Mouse (Mus musculus) colon, adult 2 months (tissue): ENCODE data around the gene Selenow. TPM values are rescaled to one million over a fixed set of nuclear protein-coding genes. Genes with fewer than 3 reads are reported as not detected.

ENCODE experiments used
- polyA plus RNA-seq: library from polyadenylated mRNA; depleted of rRNA; stranded (reverse); fragments of >200 nt; gene quantifications from 2 replicates; pipeline ENCODE4 v1.2.3, GENCODE M21; 2012; rRNA removed

Selenow gene
- polyA plus RNA-seq = 252 and 320 TPM in 2 replicates

DNA sequence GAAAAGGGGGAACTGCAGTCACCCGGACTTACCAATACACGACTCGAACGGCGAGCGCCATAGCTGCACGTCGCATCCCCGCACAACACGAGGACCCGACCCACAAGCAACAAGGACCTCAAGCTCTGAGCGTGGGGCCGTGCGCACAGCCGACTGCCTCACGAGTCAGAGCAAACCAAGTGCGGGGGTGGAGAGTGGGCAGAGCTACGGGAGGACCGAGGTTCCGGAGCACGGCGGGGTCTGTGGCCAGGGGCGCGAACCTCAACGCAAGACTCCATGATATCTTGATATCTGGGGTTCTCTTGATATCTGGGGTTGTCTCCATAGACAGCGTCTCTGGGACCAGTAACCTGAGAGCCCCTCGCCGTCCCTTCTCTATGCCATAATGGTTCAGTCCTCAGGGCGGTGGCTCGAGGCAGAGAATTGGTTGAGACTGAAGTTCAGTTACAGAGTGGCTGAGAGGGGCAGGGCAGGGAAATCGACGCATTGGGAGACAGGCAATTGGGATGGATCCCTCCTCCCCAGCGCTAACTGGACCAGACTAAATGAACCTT, at the start of gene Selenow:
TSS of gene Selenow (minus strand) at position 183 of the 554 bp plus-strand sequence.

DNA sequence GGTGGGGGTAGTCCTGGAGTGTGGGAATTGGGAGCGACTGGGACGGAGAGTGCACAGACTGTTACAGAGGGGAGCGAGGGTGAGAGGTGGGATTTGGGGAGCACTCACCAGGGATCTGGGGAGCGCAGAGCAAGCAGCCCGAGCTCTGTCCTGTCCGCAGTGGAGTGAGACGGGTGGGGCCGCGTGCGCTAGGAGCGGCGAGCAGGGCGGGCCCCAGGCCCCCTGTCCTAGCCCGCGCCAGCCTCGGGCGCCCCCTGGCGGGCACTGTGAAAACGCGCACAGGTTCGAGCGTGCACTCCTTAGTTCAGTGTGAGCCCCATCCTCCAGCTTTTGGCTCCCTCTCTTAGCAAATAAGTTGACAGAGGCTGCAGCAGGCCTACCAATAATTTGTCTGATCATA, 45.1 kb upstream of the Selenow start, which contains the start of gene Ehd2:
TSS of gene Ehd2 (minus strand) at position 256 of the 400 bp plus-strand sequence.

DNA sequence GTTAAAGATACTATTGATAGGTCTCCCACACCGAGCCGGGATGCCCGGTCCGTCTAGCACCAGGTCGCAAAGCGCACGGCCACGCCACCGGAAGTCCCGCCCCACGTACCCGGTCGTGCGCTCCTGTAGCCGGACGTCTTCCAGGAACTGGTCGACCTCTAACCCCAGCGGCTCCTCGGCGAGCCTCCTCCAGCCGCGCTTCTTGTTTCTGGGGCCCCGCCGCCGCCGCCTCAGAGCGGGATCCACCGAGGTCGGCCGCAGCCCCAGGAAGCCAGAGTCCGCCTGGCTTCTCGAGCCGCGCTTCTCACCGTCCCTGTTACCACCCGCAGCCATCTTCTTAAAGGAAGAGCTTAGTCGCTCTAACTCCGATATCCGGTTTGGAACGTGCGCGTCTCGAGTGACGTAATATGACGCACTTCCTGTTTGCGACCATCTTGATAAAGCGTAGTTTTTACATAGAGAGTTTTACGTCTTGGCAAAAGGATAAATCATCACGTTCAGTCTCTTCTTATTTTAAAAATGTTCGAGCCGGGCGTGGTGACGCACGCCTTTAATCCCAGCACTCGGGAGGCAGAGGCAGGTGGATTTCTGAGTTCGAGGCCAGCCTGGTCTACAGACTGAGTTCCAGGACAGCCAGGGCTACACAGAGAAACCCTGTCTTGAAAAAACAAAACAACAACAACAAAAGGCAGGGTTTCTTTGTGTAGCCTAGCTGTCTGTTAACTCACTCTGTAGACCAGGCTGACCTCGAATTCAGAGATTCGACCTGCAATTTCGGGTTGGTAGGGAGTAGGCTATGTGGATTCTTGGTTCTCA, 23.7 kb upstream of the Selenow start, which contains the start of gene Nop53:
TSS of gene Nop53 (minus strand) at position 354 of the 816 bp plus-strand sequence.

DNA sequence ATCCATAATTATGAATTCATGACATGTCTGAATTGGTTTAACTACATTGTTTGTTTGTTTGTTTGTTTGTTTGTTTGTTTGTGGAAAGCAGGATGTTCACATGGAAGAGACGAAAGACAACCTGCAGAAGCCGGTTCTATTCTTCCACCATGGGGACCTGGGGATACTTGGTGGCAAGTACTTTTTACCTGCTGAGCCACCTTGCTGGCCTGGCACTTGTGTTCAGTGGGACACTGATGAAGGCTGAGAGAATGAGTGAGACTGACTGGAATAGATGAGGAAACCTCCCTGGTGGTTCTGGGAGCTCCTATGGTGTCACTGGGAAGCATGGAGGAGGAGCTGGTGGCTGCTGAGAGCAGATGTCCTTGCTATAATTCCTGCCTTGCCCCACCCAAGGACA, 39.9 kb downstream of the Selenow start, which contains the start of gene Crxos:
TSS of gene Crxos (plus strand) at position 301 of the 400 bp plus-strand sequence.

DNA sequence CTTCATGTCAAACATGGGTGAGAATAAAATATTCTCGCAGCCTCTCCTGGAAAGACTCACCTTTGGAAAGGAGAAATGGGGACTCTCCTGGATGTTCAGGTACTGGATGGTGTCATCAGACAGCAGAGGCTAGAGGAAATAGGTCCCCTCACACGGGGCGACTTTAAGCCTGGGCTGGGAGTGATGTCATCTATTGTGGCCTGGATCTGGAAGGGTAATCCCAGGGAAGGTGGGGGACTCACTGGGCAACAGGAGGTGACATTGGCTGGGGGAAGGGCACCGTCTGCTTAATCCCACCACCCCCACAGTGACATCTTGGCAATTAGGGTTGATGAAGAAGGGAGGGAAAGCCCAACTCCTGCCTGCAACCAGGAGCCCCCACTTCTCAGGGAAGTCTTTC, 42.4 kb downstream of the Selenow start, which contains the start of gene Crx:
TSS of gene Crx (minus strand) at position 213 of the 400 bp plus-strand sequence.

Other genes starting within 250 kb of the Selenow start
- gene Obox5, start 172.3 kb downstream of the Selenow start, polyA plus RNA-seq = not detected in 2 replicates
- gene Obox6, start 82.7 kb downstream of the Selenow start, polyA plus RNA-seq = not detected in 2 replicates
- not detected in 2 replicates for gene Crx, start 42.4 kb downstream of the Selenow start, polyA plus RNA-seq
- not detected in 2 replicates for gene Crxos, start 39.8 kb downstream of the Selenow start, polyA plus RNA-seq
- gene Nop53, start 23.7 kb upstream of the Selenow start, polyA plus RNA-seq = 175 and 182 TPM in 2 replicates
- 47.3 and 47.8 TPM in 2 replicates for gene Ehd2, start 45.2 kb upstream of the Selenow start, polyA plus RNA-seq
- 13.0 and 17.7 TPM in 2 replicates for gene Bicra, start 125.5 kb upstream of the Selenow start, polyA plus RNA-seq
- 0.05 TPM in 1 of 2 replicates, not detected in the other for gene Zfp541, start 139.4 kb upstream of the Selenow start, polyA plus RNA-seq
- 173 and 226 TPM in 2 replicates for gene Napa, start 176.1 kb upstream of the Selenow start, polyA plus RNA-seq
- gene Kptn, start 197.5 kb upstream of the Selenow start, polyA plus RNA-seq = 32.0 and 39.2 TPM in 2 replicates
- gene Slc8a2, start 207.4 kb upstream of the Selenow start, polyA plus RNA-seq = 4.7 and 4.8 TPM in 2 replicates